Mouse (Mus musculus): ENCODE measurements around the gene Tex45.

The Tex45 gene

DNA sequence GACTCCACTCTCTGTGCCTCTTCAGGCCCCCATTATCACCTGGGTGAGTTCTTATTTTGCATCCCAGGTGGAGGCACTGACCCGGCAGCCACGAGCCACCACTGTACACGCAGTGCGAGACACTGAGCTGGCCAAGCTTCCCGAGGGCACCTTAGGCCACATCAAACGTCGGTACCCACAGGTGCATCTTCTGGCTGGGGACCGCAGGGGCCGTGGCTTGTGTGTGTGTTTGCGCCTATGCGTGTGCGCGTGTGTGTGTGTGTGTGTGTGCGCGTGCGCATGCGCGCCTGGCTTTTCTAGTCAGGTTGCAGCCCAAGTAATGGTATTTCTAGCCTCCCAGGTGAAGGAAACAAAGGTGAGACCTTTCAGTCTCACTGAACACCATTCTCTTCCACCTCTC is 61.3 kb downstream of the Tex45 start:
- DNase-seq (ENCODE audit: extremely low spot score, low read depth, low spot score) = no peak

GRCm38 (mm10) chr8:3536053-3536841 is 65.6 kb downstream of the Tex45 start:
- DNase-seq (ENCODE audit: extremely low spot score, low read depth, low spot score) = no peak

Measured in hindlimb bud, embryonic 11.5 days (tissue).